Mouse (Mus musculus) limb, embryonic 12.5 days (tissue): ENCODE data around the gene Myog. TPM values are rescaled to one million over a fixed set of nuclear protein-coding genes. Genes with fewer than 3 reads are reported as not detected.
A peak's percentile ranks its signal among the peaks of the same experiment; 100 is the strongest.
"Not testable (repeated sequence)": the region's sequence is repeated elsewhere in the genome, so short reads cannot be mapped to it uniquely, and the experiment has no call there.

ENCODE experiments used
- ATAC-seq: fragments of 200-750 bp; cut with Nextera tagmentation; 2 replicates; pipeline ENCODE4 v1.8.0; 2017; ENCODE audit warnings: low read depth, moderate TSS enrichment; ENCODE audit not compliant: insufficient number of reproducible peaks, insufficient read depth, low FRiP score, low TSS enrichment
- H3K27ac ChIP-seq: fragments of 300-500 bp; sonication (generic); 2 replicates; pipeline ENCODE4 v1.5.1; 2016; ENCODE audit warnings: mild to moderate bottlenecking, moderate library complexity
- H3K27me3 ChIP-seq: fragments of 300-500 bp; sonication (generic); 2 replicates; pipeline ENCODE4 v1.6.1; 2016; ENCODE audit warnings: mild to moderate bottlenecking, moderate library complexity
- H3K36me3 ChIP-seq: fragments of 300-500 bp; sonication (generic); 2 replicates; pipeline ENCODE4 v1.6.1; 2016; ENCODE audit warnings: mild to moderate bottlenecking, moderate library complexity
- H3K4me1 ChIP-seq: fragments of 300-500 bp; sonication (generic); replicated peaks from 2 replicates; pipeline ENCODE4 v1.6.1; 2016
- H3K4me2 ChIP-seq: fragments of 300-500 bp; sonication (generic); 2 replicates; pipeline ENCODE4 v1.6.1; 2016; ENCODE audit warnings: mild to moderate bottlenecking, moderate library complexity
- H3K4me3 ChIP-seq: fragments of 300-500 bp; sonication (generic); replicated peaks from 2 replicates; pipeline ENCODE4 v1.5.1; 2016; ENCODE audit warnings: mild to moderate bottlenecking
- H3K9ac ChIP-seq: fragments of 300-500 bp; sonication (generic); replicated peaks from 2 replicates; pipeline ENCODE4 v1.6.1; 2016; ENCODE audit warnings: mild to moderate bottlenecking, moderate library complexity
- H3K9me3 ChIP-seq: fragments of 300-500 bp; sonication (generic); 2 replicates; pipeline ENCODE4 v1.6.1; 2016; ENCODE audit warnings: mild to moderate bottlenecking, moderate library complexity
- WGBS: fragments of 180-500 bp; shearing (Covaris S2); methylation state at CpG from one replicate; pipeline ENCODE4 v1.1.7; 2016; 5-methylcytosine and 5-hydroxymethylcytosine counted together
- polyA plus RNA-seq: library from polyadenylated mRNA; unstranded; fragments of >200 nt; fragmentation: Nextera tagmentation; extraction: Ambion mirVana; gene quantifications from 2 replicates; pipeline ENCODE4 v1.2.1, GENCODE M21; 2016

The Myog gene
- polyA plus RNA-seq, result 108 and 119 TPM in 2 replicates

- no peak within 1 kb of the TSS for H3K9ac ChIP-seq
- peak within 1 kb of the TSS; percentile 7; the same call in 1 of the 2 replicates for H3K4me3 ChIP-seq
- H3K4me2 ChIP-seq, result no peak within 1 kb of the TSS
Measured at GRCm38 (mm10) chr1:134289598-134290099, at the start of gene Myog. Gene Myog, plus strand, starts transcription at chr1:134289989.

GRCm38 (mm10) chr1:134240701-134241100 lies 49.1 kb upstream of the Myog start:
- WGBS, result 83% methylated on average over 9 of the region's 9 CpGs
- H3K9ac ChIP-seq, result no peak overlapping the region
- no peaks in the 10 kb centered on the region for H3K9me3 ChIP-seq
- no peak overlapping the region for H3K4me3 ChIP-seq
- H3K27me3 ChIP-seq, result peaks cover 36% of the 10 kb centered on the region
- no peaks in the 10 kb centered on the region for H3K36me3 ChIP-seq
- H3K4me2 ChIP-seq, result no peak overlapping the region
- H3K4me1 ChIP-seq, result peaks cover 4% of the 10 kb centered on the region; the same call in 1 of the 2 replicates
- no peak for ATAC-seq
- no peak overlapping the region for H3K27ac ChIP-seq

More at GRCm38 (mm10) chr1:134289598-134290099, at the start of gene Myog:
- Histone ChIP-seq H3K36me3 (no peaks in the 10 kb centered on the region), H3K27me3 (0 out of 2 replicates have a peak, but pooled peaks cover 4% of the 10 kb centered on the region), H3K27ac (0 out of 2 replicates have a peak within 1 kb of the TSS, but pooled peaks have one; percentile 37), H3K4me1 (peaks cover 32% of the 10 kb centered on the region), H3K9me3 (no peaks in the 10 kb centered on the region)
- WGBS, result 24% methylated on average over 11 of the region's 11 CpGs
- ATAC-seq, result peak; percentile 56

GRCm38 (mm10) chr1:134241298-134241697 lies 48.5 kb upstream of the Myog start:
- 79% methylated on average over 8 of the region's 8 CpGs for WGBS
- no peak overlapping the region for H3K27ac ChIP-seq
- H3K27me3 ChIP-seq, result peaks cover 30% of the 10 kb centered on the region
- no peak overlapping the region for H3K4me3 ChIP-seq
- no peak overlapping the region for H3K4me2 ChIP-seq
- no peak overlapping the region for H3K9ac ChIP-seq
- peaks cover 3% of the 10 kb centered on the region; the same call in 1 of the 2 replicates for H3K4me1 ChIP-seq
- no peaks in the 10 kb centered on the region for H3K9me3 ChIP-seq
- H3K36me3 ChIP-seq, result no peaks in the 10 kb centered on the region
- no peak for ATAC-seq

GRCm38 (mm10) chr1:134242286-134242685 lies 47.5 kb upstream of the Myog start:
- no peaks in the 10 kb centered on the region for H3K36me3 ChIP-seq
- peaks cover 3% of the 10 kb centered on the region; the same call in 1 of the 2 replicates for H3K4me1 ChIP-seq
- peaks cover 20% of the 10 kb centered on the region for H3K27me3 ChIP-seq
- no peak overlapping the region for H3K9ac ChIP-seq
- H3K4me3 ChIP-seq, result no peak overlapping the region
- H3K4me2 ChIP-seq, result no peak overlapping the region
- 63% methylated on average over 2 of the region's 2 CpGs for whole genome bisulfite sequencing
- no peaks in the 10 kb centered on the region for H3K9me3 ChIP-seq
- H3K27ac ChIP-seq, result no peak overlapping the region
- ATAC-seq, result no peak

- Histone ChIP-seq H3K27ac (no peak overlapping the region), H3K27me3 (peaks cover 16% of the 10 kb centered on the region), H3K4me2 (no peak overlapping the region), H3K36me3 (no peaks in the 10 kb centered on the region), H3K4me3 (no peak overlapping the region), H3K9ac (no peak overlapping the region), H3K9me3 (no peaks in the 10 kb centered on the region), H3K4me1 (peaks cover 3% of the 10 kb centered on the region; the same call in 1 of the 2 replicates)
- 71% methylated on average over 6 of the region's 6 CpGs for WGBS
- no peak for ATAC-seq
Measured at GRCm38 (mm10) chr1:134243505-134243904, 46.3 kb upstream of the Myog start.

GRCm38 (mm10) chr1:134243948-134244914 lies 45.6 kb upstream of the Myog start:
- WGBS, result 21% methylated on average over 35 of the region's 35 CpGs
- Histone ChIP-seq H3K4me2 (peak overlapping the region; percentile 54), H3K27me3 (peaks cover 13% of the 10 kb centered on the region), H3K4me1 (peaks cover 3% of the 10 kb centered on the region; the same call in 1 of the 2 replicates), H3K9me3 (no peaks in the 10 kb centered on the region), H3K27ac (no peak overlapping the region), H3K9ac (peak overlapping the region; percentile 38; the same call in 1 of the 2 replicates), H3K4me3 (peak overlapping the region; percentile 20; the same call in 1 of the 2 replicates), H3K36me3 (no peaks in the 10 kb centered on the region)
- ATAC-seq, result peak; percentile 63; the same call in 1 of the 2 replicates

- peak; percentile 58 for ATAC-seq
- Histone ChIP-seq H3K27ac (no peak overlapping the region), H3K27me3 (peaks cover 13% of the 10 kb centered on the region), H3K9ac (no peak overlapping the region), H3K36me3 (no peaks in the 10 kb centered on the region), H3K9me3 (no peaks in the 10 kb centered on the region), H3K4me3 (no peak overlapping the region), H3K4me2 (no peak overlapping the region), H3K4me1 (peaks cover 3% of the 10 kb centered on the region; the same call in 1 of the 2 replicates)
- 79% methylated on average over 14 of the region's 14 CpGs for WGBS
Measured at GRCm38 (mm10) chr1:134245004-134245717, 44.6 kb upstream of the Myog start.

- peaks cover 9% of the 10 kb centered on the region for H3K27me3 ChIP-seq
- no peak for ATAC-seq
- WGBS, result 65% methylated on average over 4 of the region's 4 CpGs
- H3K4me1 ChIP-seq, result peaks cover 3% of the 10 kb centered on the region; the same call in 1 of the 2 replicates
- no peaks in the 10 kb centered on the region for H3K36me3 ChIP-seq
- no peak overlapping the region for H3K9ac ChIP-seq
- H3K9me3 ChIP-seq, result no peaks in the 10 kb centered on the region
- no peak overlapping the region for H3K4me3 ChIP-seq
- no peak overlapping the region for H3K4me2 ChIP-seq
- no peak overlapping the region for H3K27ac ChIP-seq
Measured at GRCm38 (mm10) chr1:134246590-134246989, 43.2 kb upstream of the Myog start.

GRCm38 (mm10) chr1:134249681-134250080 lies 40.1 kb upstream of the Myog start:
- not testable (repeated sequence) for H3K9ac ChIP-seq, H3K4me2 ChIP-seq, H3K9me3 ChIP-seq, H3K27me3 ChIP-seq, H3K36me3 ChIP-seq, H3K4me3 ChIP-seq, H3K27ac ChIP-seq, ATAC-seq, H3K4me1 ChIP-seq
- WGBS, result 83% methylated on average over 1 of the region's 1 CpGs

- H3K9me3 ChIP-seq, result peaks cover 10% of the 10 kb centered on the region; the same call in 1 of the 2 replicates
- no peak overlapping the region for H3K4me3 ChIP-seq
- H3K27me3 ChIP-seq, result no peaks in the 10 kb centered on the region
- WGBS, result 92% methylated on average over 6 of the region's 6 CpGs
- H3K4me2 ChIP-seq, result no peak overlapping the region
- H3K4me1 ChIP-seq, result no peaks in the 10 kb centered on the region
- H3K36me3 ChIP-seq, result no peaks in the 10 kb centered on the region
- H3K9ac ChIP-seq, result no peak overlapping the region
- no peak for ATAC-seq
- H3K27ac ChIP-seq, result no peak overlapping the region
Measured at GRCm38 (mm10) chr1:134264341-134264740, 25.4 kb upstream of the Myog start.
